Mouse (Mus musculus) kidney, postnatal 14 days (tissue): ENCODE measurements around the gene Zbed4.
"Not testable (repeated sequence)": the region's sequence is repeated elsewhere in the genome, so short reads cannot be mapped to it uniquely, and the experiment has no call there.

Source experiments
- DNase-seq: peaks from one replicate; pipeline ENCODE4 v3.0.0; 2022; ENCODE audit warnings: mixed read lengths

Gene Zbed4

GRCm38 (mm10) chr15:88751564-88752402 lies at the start of gene Zbed4:
Gene Zbed4 (plus strand): TSS chr15:88751660.
- no peak for DNase-seq

GRCm38 (mm10) chr15:88702501-88702900 lies 49.0 kb upstream of the Zbed4 start:
- peak; percentile 29 for DNase-seq

DNA sequence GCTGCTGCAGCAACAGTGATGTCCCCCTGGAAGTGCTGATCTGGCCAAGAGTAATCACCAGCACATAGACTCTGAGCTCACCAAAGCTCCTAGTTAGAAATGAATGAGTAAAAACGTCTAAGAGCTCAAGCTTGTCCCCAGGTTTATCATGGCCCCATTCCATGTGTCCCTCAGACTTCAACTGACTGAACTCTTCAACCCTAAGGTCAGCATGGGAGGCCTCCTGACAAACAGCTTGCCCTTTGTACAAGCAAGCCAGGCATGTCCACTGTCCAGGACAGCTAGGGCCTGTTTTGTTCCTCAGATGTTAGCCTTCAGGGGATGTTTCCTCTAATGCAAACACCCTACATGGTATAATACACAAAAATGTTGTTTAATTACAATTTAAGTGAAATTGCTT lies 47.2 kb upstream of the Zbed4 start:
- DNase-seq, result peak; percentile 34

GRCm38 (mm10) chr15:88706320-88706719 lies 45.1 kb upstream of the Zbed4 start:
- DNase-seq, result peak; percentile 26

DNA sequence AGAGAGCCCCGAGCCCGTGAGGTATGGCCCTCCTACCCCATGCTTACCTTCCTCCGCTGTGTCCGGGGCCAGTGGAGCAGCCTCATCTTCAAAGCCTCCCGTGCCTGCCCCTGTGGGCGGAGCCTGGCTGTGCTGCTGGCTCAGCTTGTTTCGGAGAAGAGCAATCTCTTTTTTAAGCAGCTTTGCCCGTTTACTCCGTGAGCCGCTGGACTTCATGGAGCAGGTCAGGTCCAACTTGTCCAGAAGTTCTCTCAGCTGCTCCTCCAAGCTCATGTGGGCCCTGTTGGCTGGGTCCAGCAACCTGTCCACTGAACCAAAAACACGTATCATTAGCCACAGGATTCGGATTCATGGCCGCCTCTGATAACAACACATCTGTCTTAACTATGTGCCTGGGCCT lies 44.5 kb upstream of the Zbed4 start:
- not testable (repeated sequence) for DNase-seq

GRCm38 (mm10) chr15:88708204-88708603 lies 43.3 kb upstream of the Zbed4 start:
- DNase-seq, result no peak

- DNase-seq, result no peak
Observed at GRCm38 (mm10) chr15:88708657-88709511, 42.6 kb upstream of the Zbed4 start.

- no peak for DNase-seq
Observed at GRCm38 (mm10) chr15:88709878-88710277, 41.6 kb upstream of the Zbed4 start.

DNA sequence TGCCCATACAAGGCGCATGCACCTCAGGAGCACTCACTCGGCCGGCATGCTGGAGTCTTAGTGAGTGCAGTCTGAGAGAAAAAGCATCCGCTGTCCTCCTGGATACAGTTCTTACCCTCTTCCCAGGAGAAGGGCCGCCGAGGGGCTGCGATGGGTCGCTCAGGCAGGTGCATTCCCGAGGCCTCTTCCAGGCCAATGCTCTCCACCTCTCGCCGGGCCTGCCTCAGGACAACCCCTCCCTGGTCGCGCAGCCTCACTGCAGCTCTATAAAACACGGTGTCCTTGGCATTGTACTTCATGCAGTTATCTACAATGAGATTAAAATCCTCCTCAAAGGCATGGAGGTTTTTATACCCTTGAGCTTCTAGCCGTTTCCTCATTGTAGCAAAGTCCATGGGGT lies 39.0 kb upstream of the Zbed4 start:
- no peak for DNase-seq

DNA sequence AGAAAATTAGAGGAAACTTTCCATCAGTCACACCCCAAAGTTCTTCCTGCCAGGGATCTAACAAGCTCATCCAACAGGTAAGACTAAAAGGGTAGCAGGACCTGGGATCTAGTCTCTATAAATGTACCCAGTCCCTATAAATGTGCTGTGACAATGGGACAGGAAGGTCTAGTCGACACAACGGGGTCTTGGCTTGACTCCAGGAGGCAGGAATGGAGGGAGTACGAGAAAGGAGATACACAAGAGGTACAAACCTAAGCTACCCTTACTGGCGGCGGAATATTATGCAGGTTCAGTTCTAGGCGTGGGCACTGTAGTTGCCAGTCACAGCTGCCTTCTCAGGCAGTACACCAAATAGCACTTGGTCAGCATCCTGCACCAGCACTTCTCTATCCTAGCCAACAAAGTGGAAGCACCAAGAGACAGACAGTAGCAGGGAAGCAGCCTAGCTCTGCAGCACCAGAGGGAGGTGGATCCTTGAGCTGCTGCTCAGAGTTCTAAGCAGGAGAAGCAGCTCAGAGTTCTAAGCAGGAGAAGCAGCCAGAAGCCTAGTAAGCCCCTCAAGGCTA lies 37.4 kb upstream of the Zbed4 start:
- DNase-seq, result no peak

DNA sequence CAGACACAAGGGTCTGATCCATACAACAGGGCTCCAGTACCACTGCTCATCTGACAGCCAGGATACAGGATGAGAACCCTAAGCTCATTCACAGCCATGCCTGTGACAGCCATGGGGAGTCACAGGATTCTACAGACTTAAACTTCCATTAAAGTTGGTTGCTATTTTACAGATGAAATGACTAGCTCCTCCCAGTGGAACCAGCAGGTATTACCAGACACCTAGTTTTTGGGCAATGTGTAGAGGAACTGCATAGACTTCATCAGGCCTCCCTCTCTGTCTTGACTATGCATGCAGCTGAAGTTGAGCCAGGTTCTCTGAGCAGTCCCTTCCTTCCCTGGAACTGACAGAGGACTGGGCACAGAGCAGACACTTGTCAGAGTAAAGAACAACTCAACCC lies 35.1 kb upstream of the Zbed4 start:
- DNase-seq, result peak; percentile 29

DNA sequence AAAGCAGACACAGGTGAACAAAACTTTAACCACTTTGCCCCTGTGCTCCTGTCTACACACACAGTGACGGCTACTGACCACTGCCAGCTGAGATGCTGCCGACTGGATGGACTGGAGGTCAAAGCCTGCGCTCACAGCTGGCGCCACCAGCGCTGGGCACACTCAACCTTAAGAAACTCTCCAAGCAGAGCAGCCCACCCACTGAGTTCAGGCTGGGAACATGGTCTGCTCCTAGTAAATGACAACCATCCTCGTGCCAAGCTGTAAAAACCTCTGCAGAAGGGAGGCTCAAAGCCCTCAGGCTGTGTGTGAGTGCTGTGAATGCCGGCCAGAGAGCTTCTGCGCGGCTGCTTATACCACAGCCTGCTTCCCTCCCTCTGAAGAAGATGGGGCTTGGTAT lies 34.2 kb upstream of the Zbed4 start:
- DNase-seq, result peak; percentile 27

DNA sequence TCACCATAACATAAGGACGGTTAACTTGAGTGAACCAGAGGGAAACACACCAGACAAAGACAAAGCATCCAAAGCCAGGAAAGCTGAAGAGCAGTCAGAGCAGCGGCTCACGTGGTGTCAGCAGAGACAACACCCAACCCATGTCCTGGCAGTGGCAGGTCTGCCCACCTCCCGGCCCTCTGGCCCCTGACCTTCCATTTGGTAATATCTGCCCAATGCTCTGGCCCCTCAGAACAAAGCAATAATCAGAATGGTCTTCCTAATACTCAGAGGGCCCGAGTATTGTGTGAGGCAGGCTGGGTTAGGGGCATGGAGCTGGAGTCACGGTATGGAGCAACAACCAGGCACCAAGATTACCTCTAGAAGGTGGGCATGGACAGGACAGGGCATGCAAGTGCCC lies 28.3 kb upstream of the Zbed4 start:
- no peak for DNase-seq

GRCm38 (mm10) chr15:88724311-88724710 lies 27.1 kb upstream of the Zbed4 start:
- no peak for DNase-seq

DNA sequence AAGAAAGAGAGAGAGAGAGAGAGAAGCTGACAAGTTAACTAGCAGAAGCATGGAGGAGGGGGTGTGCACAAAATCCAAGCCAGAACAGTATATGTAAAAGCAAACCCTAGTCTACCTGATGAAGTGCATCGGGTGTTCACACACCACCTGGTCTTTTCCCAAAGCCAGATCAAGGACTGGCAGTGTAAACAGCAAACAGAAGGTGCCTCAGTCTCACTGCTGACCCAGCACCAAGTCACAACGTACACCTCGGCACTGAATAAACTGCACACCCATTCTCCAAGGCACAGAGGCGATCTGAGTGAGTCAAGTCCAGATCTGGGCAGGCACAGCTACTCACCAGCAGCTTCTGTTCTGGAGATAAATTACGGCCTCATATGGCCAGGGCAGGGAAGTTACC lies 26.4 kb upstream of the Zbed4 start:
- no peak for DNase-seq

DNA sequence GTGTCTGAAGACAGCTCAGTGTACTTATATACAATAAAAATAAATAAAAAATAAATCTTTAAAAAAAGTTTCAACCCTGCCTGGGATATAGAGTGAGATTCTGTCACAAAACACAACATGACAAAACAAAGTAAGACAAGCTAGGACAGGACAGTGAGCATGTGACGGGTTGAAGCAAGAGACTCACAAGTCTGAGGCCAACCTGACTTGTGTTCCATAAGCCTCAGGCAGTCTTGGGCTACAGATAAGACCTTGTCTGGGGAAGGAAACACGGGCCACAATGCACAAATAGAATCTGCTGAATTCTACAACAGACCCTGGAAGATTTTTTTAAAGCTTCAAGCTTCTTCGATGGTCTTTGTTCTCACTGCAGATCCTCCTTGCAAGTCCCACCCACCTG lies 24.3 kb upstream of the Zbed4 start:
- no peak for DNase-seq

DNA sequence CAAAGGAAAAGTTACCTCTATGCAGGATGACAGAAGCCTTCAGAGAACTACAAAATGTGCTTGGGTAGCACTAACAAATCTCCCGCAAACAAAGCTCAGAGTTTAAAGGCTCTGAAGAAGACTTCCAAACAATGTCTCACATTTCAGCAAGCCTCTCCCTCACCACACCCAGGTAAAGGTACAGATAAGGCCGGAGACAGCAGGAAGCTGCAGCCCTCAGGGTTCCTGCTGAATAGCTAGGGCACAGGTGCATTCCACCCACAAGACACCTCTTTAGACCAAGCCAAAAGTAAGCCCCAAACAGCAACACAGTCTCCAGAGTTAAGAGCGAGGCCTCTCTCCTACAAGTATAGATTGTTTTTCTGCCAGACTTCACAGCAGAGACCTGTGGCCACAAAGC lies 20.7 kb upstream of the Zbed4 start:
- no peak for DNase-seq

DNA sequence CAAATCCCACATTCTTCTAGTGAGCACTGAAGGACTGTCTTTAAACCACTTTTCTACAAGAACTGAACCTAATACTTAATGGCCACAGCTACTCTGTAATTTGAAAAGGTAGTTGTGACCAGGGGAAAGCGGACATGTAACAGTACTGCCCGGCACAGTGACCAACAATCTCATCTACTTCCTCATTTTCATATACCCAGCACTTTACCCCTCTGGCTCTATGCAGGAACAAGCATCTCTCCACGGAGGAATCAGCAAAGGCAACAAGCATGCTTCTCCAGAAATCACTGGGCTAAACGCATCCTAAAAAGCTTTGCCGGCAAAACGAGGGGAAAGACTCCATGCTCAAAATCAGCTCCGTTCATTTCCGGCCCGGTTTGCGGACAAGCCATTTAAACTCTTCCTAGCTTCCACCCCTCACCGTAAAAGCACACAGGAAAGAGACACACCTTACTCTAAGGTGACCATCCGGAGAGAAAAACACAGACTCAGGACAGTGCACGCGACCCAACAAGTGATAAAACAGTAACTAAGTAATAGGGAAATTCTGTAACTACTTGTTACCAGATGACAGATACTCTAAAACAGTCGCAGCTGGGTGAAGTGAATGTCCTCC lies 18.9 kb upstream of the Zbed4 start:
- no peak for DNase-seq

DNA sequence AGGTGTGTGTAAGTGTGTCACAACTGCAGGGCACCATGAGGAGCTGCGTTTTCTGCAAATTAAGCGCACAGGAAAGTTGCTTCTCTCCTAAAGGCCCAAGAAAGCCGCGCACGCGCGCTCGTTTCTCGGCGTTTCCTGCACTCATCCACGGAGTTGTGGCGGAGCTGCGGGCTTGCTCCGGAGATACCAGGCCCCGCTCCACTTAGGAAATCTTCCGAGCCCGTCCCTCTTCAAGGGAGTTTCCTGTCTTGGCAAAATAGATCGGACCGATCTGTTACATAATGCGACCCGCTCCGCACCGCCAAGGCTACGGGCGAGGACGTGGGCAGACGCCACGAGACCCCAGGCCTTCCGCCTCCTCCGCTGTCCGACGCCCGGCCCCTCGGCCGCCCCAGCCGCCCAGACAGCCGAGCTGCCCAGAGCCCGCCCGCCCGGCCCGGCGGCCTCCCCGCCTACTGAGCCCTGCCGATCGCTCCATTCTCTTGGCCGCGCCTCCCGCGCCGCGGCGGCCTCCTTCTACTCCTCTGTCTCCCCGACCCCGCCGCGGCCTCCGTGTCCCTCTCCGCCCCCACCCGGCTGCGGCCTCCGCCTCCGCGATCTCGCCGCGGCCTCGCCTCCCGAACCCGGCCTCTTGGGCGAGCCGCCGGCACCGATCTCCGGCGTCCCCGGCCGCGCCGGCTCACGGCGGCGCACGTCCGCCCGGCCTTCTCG lies 18.3 kb upstream of the Zbed4 start:
- DNase-seq, result peak; percentile 83

DNA sequence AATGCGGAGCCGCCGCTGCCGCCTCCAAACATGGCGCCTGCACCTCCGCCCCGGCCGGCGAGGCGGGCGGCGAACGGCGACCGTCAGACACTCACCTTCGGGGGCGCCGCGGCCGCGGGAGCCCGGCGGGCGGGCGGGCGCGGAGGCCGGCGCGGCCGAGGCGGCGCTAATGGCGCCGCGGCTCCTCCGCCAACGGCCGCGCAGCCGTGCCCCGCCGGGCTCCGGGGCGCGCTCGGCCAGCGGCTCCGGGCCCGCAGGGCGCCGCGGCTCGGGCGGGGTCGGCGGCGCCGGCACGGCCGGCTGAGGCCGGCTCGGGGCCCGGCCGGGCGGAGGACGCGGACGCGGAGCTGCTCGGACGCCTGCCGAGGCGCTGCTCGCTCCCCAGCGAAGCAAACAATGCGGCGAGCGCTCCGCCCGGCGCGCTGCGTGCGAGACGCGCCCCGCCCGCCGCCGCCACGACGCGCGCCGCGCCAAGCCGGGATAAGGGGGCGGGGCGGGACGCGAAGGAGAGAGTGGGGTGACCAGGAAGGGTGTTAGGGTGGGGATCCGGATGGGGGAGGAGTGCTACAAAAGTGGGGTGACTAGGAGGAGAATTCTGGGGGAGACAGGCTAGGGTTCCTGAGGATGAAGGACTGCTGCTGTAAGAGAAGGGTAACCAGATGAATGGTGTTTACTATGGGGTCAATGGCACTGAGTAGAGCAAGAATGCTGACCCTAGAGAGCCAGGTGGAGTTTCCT lies 17.5 kb upstream of the Zbed4 start, which contains the start of gene Brd1:
TSS of gene Brd1 (minus strand) at position 400 of the 738 bp plus-strand sequence.
- DNase-seq, result peak; percentile 90

- no peak for DNase-seq
Observed at GRCm38 (mm10) chr15:88736166-88736565, 15.3 kb upstream of the Zbed4 start.

DNA sequence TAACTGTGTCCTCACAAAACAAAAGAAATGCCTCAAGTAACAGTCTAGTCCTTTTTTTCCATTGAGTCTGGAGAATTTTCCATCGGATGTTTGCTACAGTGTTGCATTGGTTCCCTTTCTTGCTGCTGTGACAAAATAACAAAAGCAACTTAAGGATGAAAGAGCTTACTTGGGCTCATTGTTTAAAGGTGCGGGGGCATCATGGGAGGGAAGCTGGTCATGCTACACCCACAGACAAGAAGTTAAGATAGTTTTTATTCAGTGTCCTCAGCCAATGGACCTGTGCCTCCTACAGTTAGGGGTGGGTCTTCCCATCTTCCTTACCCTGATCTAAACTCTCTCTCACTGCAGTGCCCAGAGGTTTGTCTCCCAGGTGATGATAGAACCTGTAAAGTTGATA lies 13.0 kb upstream of the Zbed4 start:
- no peak for DNase-seq
